Mouse (Mus musculus): ENCODE measurements around the gene Coq9.
A peak's percentile ranks its signal among the peaks of the same experiment; 100 is the strongest.

DNA sequence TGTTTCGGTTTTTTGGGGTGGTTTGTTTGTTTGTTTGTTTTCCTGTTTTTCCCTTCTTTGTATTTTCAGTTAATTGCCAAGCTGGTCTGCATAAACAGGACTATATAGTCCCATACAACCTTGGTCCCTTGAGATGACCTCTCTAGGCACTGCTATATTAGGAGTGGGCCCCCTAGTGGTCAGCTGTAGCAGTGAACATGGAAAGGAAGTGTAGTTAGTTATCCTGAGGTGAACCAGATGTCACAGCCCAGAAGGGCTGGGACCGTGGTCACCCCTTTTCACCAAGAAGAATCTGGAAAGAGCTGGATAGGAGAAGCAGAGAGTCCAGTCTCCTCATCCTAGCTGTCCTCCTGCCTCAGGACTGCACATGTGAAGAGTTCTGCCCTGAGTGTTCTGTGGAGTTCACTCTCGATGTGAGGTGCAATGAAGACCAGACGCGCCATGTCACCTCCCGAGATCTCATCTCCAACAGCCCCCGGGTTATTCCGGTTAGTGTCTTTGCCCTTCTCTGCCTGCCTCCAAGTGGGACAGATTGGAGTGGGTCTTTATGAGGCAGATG, 23.3 kb downstream of the Coq9 start:
- no peak for TF ChIP-seq POLR2A (IDR thresholded peaks at IDR 0.05; ENCODE audit: borderline replicate concordance, extremely low read depth, insufficient read depth, insufficient read length, poor library complexity, severe bottlenecking)
- TF ChIP-seq CTCF (IDR thresholded peaks at IDR 0.05; ENCODE audit: borderline replicate concordance, extremely low read depth, insufficient read depth, insufficient read length), result peak; percentile 79; the same call in 1 of the 2 replicates
